Comparison of ENCODE assay signal across 9 mouse cellular contexts in genomic region chr2:173365441-173366166, GRCm38 (mm10).
DNase-seq lines count a peak whose midpoint lies in the region; ATAC-seq lines count a peak whose summit lies in the region.
"Had no signal": no experiment of that assay in that cellular context is flagged by ENCODE, and none has a peak within 500 bp of the region (broad histone marks: within the 10 kb centered on the region; RNA-seq: fewer than 3 reads in every experiment).

No protein-coding gene starts in this region.

- H3K4me1 ChIP-seq in heart, embryonic 12.5 days (replicated peaks) = peaks cover 14% of the 10 kb centered on the region; the same call in 1 of the 2 replicates
- H3K4me1 ChIP-seq in megakaryocyte, embryonic 14.5 days = peaks cover 53% of the 10 kb centered on the region
- peaks cover 18% of the 10 kb centered on the region for H3K4me1 ChIP-seq in limb, embryonic 10.5 days
- H3K4me1 ChIP-seq: liver, embryonic 13.5 days had no signal

- no peaks in the 10 kb centered on the region for H3K36me3 ChIP-seq in heart, embryonic 12.5 days
- H3K36me3 ChIP-seq in megakaryocyte, embryonic 14.5 days (replicated peaks; ENCODE audit: low read length) = no peaks in the 10 kb centered on the region
- no peaks in the 10 kb centered on the region for H3K36me3 ChIP-seq in limb, embryonic 10.5 days
- H3K36me3 ChIP-seq: liver, embryonic 13.5 days had no signal

- WGBS in heart, embryonic 12.5 days = 8% methylated on average over 24 of the region's 24 CpGs
- 10% methylated on average over 24 of the region's 24 CpGs for WGBS in limb, embryonic 10.5 days

- peak overlapping the region; percentile 65 for H3K4me2 ChIP-seq in heart, embryonic 12.5 days
- H3K4me2 ChIP-seq: liver, embryonic 13.5 days had no signal

- DNase-seq in heart, postnatal 14 days = no peak
- DNase-seq in limb, embryonic 10.5 days (ENCODE audit: low spot score) = no peak
- DNase-seq in yolk sac, embryonic 10.5 days (ENCODE audit: low spot score) = no peak
- no peak for DNase-seq in lung, adult 18-20 months
- no peak for DNase-seq in c-Kit-positive CD71-positive TER-119-positive erythroid progenitor cells, embryonic 14.5 days (ENCODE audit: low spot score)
- DNase-seq: liver, embryonic 13.5 days had no signal

- H3K9ac ChIP-seq in heart, embryonic 12.5 days = peak overlapping the region; percentile 40; the same call in 1 of the 2 replicates
- H3K9ac ChIP-seq: liver, embryonic 13.5 days had no signal

- no peak overlapping the region for H3K27ac ChIP-seq in heart, embryonic 12.5 days (ENCODE audit: poor library complexity, severe bottlenecking)
- H3K27ac ChIP-seq in limb, embryonic 10.5 days = no peak overlapping the region
- H3K27ac ChIP-seq: liver, embryonic 13.5 days had no signal

- no peaks in the 10 kb centered on the region for H3K9me3 ChIP-seq in heart, embryonic 12.5 days (replicated peaks)
- H3K9me3 ChIP-seq in megakaryocyte, embryonic 14.5 days = peaks cover 9% of the 10 kb centered on the region
- H3K9me3 ChIP-seq in limb, embryonic 10.5 days (replicated peaks) = no peaks in the 10 kb centered on the region
- H3K9me3 ChIP-seq: liver, embryonic 13.5 days had no signal

- ATAC-seq in heart, embryonic 12.5 days (ENCODE audit: insufficient number of reproducible peaks, low FRiP score) = no peak
- no peak for ATAC-seq in megakaryocyte, adult 5-6 weeks (ENCODE audit: poor library complexity, severe bottlenecking)

- intact Hi-C loops in heart, postnatal 14 days (cut with DNase I) = no loop called here

- H3K27me3 ChIP-seq in heart, embryonic 12.5 days (replicated peaks) = peaks cover 53% of the 10 kb centered on the region
- H3K27me3 ChIP-seq in megakaryocyte, embryonic 14.5 days (replicated peaks) = peaks cover 58% of the 10 kb centered on the region
- peaks cover 80% of the 10 kb centered on the region for H3K27me3 ChIP-seq in limb, embryonic 10.5 days (ENCODE audit: low read depth, poor library complexity, severe bottlenecking)

- H3K4me3 ChIP-seq in heart, embryonic 12.5 days = peak overlapping the region; percentile 39
- peak overlapping the region; percentile 55 for H3K4me3 ChIP-seq in megakaryocyte, embryonic 14.5 days (replicated peaks)
- H3K4me3 ChIP-seq in limb, embryonic 10.5 days = peak overlapping the region; percentile 32
- H3K4me3 ChIP-seq: liver, embryonic 13.5 days had no signal
